Mouse (Mus musculus) brain, embryonic 14.5 days (tissue): ENCODE data around the gene Kcnc3.

Experiments used
- CTCF ChIP-seq: fragments of 200-500 bp; IDR thresholded peaks from 2 replicates; pipeline ENCODE4 v1.5.1; 2012; ENCODE audit warnings: inconsistent platforms, mild to moderate bottlenecking, moderate library complexity, borderline replicate concordance; ENCODE audit not compliant: insufficient read depth, insufficient read length; ENCODE audit errors: extremely low read depth
- POLR2A ChIP-seq: fragments of 200-500 bp; IDR thresholded peaks from 2 replicates; pipeline ENCODE4 v1.6.1; 2012; ENCODE audit warnings: mild to moderate bottlenecking, inconsistent platforms, borderline replicate concordance; ENCODE audit not compliant: poor library complexity, insufficient read depth, insufficient read length, severe bottlenecking; ENCODE audit errors: extremely low read depth

DNA sequence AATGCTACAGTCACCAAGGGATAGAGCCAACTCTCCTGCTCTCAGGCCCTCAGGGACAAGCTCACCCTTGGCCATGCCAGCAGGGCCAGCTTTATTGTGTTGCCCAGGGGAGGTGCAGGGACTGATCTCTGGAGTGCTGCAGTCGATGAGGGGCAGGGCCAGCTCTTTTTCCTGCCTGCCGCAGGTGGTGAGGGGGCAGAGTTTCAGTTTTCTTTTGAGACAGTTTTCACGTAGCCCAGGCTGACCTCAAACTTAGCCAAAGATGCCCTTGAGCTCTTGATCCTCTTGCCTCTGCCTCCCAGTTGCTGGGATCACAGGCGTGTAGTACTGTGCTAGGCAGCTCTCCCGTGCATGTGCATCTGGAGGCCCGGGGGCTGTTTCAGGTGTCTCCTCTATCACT, 19.5 kb upstream of the Kcnc3 start:
- no peak for TF ChIP-seq CTCF
- no peak for TF ChIP-seq POLR2A
